Mouse (Mus musculus) brain, embryonic 14.5 days (tissue): Measurements from ENCODE around the gene Prdx2. TPM values are rescaled to one million over a fixed set of nuclear protein-coding genes. Genes with fewer than 3 reads are reported as not detected.

ENCODE experiments used
- DNase-seq: peaks from one replicate; pipeline ENCODE4 v3.0.0-alpha.2; 2011; ENCODE audit warnings: low read depth
- CTCF ChIP-seq: fragments of 200-500 bp; IDR thresholded peaks from 2 replicates; pipeline ENCODE4 v1.5.1; 2012; ENCODE audit warnings: inconsistent platforms, mild to moderate bottlenecking, moderate library complexity, borderline replicate concordance; ENCODE audit not compliant: insufficient read depth, insufficient read length; ENCODE audit errors: extremely low read depth
- POLR2A ChIP-seq: fragments of 200-500 bp; IDR thresholded peaks from 2 replicates; pipeline ENCODE4 v1.6.1; 2012; ENCODE audit warnings: mild to moderate bottlenecking, inconsistent platforms, borderline replicate concordance; ENCODE audit not compliant: poor library complexity, insufficient read depth, insufficient read length, severe bottlenecking; ENCODE audit errors: extremely low read depth
- polyA plus RNA-seq: library from polyadenylated mRNA; depleted of rRNA; stranded (reverse); fragments of >200 nt; gene quantifications from 2 replicates; pipeline ENCODE4 v1.2.3, GENCODE M21; 2012

Prdx2 gene
- polyA plus RNA-seq, 1 experiment, result 756 TPM

- TF ChIP-seq POLR2A (no peak), CTCF (no peak)
- no peak for DNase-seq
These were observed 31.5 kb upstream of the Prdx2 start for GRCm38 (mm10) chr8:84937620-84938485.

DNA sequence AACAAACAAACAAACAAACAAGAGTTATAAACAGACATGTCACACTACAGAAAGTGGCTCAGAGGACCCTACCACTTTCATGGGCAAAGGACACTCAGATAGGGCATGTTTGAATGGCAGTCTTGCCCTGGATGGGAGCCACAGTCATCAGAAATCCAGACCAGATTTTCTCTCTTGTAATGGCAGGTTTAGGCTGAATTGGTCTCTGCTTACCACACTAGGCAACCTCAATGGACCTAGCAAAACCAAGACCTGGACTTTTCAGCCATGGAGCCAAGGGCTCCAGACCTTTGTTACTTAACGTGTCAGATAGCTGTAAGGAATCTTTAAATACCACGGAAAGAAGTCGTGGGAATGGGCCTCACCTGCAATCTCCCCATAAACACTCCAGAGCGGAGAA, 25.7 kb upstream of the Prdx2 start:
- TF ChIP-seq CTCF, result no peak
- TF ChIP-seq POLR2A, result no peak
- DNase-seq, result peak; percentile 58

DNA sequence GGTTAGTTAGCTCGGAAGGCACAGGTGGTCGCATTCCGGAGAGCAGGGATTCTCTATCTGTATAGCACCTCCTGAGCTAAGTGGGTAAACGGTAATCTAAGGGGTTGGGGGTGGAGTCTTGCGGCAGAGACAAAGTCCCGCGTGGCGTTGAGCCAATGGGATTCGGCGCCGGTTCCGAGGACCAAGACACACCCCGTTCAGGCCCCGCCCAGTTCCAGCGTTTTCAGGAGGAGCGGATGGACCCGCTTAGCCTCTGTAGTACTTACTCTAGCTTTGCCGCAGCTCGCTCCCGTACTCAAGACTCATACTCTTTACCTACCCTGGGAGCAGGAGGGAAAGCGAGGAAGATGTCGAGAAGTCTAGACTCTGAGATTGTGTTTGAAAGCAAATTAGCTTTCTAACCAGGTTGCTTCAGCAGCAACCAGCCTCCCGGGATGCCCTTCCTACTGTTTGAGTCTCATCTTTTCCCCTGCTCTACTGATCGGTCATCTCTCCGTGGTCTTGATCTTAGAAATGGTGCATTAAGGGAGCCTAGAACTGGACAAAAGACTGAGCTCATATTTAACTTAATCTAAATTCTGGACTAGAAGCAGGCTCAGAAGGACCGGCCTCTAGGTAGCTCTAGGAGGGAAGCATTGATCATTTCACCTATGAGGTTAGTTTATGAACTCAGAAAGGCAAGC, 24.8 kb upstream of the Prdx2 start:
- peak; percentile 80 for DNase-seq
- TF ChIP-seq POLR2A (no peak), CTCF (no peak)

- TF ChIP-seq POLR2A (no peak), CTCF (no peak)
These were observed 24.2 kb upstream of the Prdx2 start for GRCm38 (mm10) chr8:84945235-84945632.

GRCm38 (mm10) chr8:84945633-84946527, 23.5 kb upstream of the Prdx2 start:
- TF ChIP-seq CTCF (peak; percentile 61), POLR2A (no peak)
- peak; percentile 70 for DNase-seq

More at GRCm38 (mm10) chr8:84945235-84945632, 24.2 kb upstream of the Prdx2 start:
- DNase-seq, result peak; percentile 86

DNA sequence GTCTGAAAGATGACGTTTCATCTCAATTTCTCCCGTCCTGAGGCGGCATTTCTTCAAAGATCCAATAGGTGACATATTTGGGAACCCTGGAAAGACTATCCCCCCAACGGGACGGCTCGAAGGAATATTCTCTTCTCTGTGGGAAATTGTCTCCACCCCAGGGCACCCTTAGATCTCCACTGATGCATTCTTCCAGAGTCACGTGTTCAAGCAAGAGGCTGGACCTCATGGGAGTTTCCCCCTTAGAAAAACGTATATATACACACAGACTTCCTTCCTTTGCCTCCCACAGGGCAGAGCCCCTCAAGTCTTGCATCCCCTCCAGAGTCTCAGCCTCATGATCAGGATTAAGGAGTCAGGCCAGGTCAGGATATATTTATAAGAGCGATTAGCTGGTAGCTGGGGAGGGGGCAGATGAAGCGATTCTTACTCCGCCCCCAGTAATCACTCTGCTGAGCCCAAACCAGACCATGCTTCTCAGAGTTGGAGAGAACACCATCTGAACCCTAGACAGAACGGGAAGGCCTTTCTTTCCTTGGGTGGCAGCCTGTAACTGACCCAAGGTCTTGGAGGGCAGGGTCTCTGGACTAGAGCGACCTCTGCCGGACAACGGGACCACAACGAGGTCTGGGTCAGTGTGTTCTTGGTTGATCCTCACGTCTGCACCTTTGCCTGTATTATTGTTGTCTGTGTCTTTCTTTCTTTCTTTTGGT, 22.7 kb upstream of the Prdx2 start, which contains the start of gene Rtbdn:
Gene Rtbdn, plus strand, starts transcription at position 464 of the 713 bp plus-strand sequence.
- DNase-seq, result peak; percentile 47
- TF ChIP-seq POLR2A (no peak), CTCF (peak; percentile 41)

- DNase-seq, result no peak
These were observed 22.2 kb upstream of the Prdx2 start for GRCm38 (mm10) chr8:84947241-84947545.

GRCm38 (mm10) chr8:84949753-84950152, 19.6 kb upstream of the Prdx2 start:
- no peak for DNase-seq
- no peak for TF ChIP-seq CTCF
- TF ChIP-seq POLR2A, result no peak

More at GRCm38 (mm10) chr8:84947241-84947545, 22.2 kb upstream of the Prdx2 start:
- no peak for TF ChIP-seq POLR2A
- no peak; the same call in 1 of the 2 replicates for TF ChIP-seq CTCF

- DNase-seq, result no peak
- TF ChIP-seq CTCF (no peak), POLR2A (no peak)
These were observed 16.7 kb upstream of the Prdx2 start for GRCm38 (mm10) chr8:84952612-84953255.

DNA sequence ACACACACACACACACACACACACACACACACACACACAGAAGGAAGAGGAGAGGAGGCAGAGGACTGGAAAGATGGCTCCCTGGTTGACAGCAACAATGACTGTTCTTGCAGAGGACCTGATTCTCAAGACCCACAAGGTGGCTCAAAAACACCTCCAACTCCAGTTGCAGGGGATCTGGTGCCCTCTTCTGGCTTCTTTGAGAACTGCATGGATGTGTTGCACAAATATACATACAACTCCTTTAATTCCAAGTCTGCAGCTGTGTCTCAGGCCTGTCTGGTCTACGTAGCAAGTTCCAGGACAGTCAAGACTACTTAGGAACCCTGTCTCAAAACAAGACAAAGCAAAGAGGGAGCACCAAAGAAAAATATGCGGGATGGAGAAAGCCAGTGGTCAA, 12.6 kb upstream of the Prdx2 start:
- DNase-seq, result peak; percentile 89
- no peak for TF ChIP-seq POLR2A
- TF ChIP-seq CTCF, result peak; percentile 83
